Mouse (Mus musculus): ENCODE measurements around the gene Ccr8.

Gene Ccr8

GRCm38 (mm10) chr9:120132980-120133754, 41.3 kb downstream of the Ccr8 start:
- DNase-seq (ENCODE audit: low spot score): no peak

- DNase-seq (ENCODE audit: low spot score): no peak
Observed at GRCm38 (mm10) chr9:120133755-120134475, 42.0 kb downstream of the Ccr8 start.

GRCm38 (mm10) chr9:120134529-120135160, 42.7 kb downstream of the Ccr8 start:
- no peak for DNase-seq (ENCODE audit: low spot score)

DNA sequence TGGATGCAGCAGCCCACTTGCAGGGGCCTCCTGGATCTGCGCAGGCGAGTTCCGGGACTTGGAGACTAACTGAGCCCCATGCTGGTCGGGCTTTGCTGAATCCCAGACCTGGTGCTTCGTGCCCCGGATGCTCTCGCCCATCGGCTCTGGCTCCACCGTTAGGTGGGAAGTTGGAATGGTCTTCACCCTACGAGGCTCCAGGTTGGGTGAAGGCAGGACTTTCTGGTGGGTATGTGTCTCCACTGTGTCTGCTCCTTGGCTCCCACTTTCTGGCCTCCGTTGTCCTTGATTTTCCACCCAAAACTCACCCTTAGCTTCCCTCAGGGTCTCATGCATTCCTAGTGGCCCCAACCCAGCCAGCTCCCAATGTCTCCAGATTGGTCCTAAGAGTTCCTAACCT, 43.5 kb downstream of the Ccr8 start:
- DNase-seq (ENCODE audit: low spot score): no peak

DNA sequence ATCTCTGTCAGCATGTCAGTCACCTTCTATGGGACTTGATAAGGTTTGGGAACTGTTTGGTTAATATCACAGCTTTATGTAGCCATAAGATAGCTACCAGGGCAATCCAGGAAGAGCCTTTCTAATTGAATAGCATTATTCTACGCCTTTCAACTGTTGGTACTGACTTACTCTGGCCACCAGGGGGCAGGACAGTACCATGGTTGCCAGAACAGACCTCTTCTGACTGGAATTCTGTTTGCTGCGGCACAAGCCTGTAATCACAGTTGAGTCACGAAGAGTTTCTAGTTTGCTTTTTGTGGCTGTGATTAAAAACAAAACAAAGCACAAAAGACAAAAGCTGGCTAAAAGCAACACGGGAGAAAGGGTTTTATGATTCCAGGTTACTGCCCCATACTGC, 48.7 kb downstream of the Ccr8 start:
- peak; percentile 71 for DNase-seq (ENCODE audit: low spot score)

- DNase-seq (ENCODE audit: low spot score): no peak
Observed at GRCm38 (mm10) chr9:120144474-120144873, 52.6 kb downstream of the Ccr8 start.

Measured in lung, postnatal 25 days (tissue).